Mouse (Mus musculus): ENCODE data around the gene Nip7. TPM values are rescaled to one million over a fixed set of nuclear protein-coding genes. Genes with fewer than 3 reads are reported as not detected.

The Nip7 gene
- total and polyA plus RNA-seq, 2 experiments from 2014 or later, result 40.1 to 68.2 TPM

GRCm38 (mm10) chr8:107108978-107109720, 52.5 kb downstream of the Nip7 start:
- no peak for TF ChIP-seq CTCF (IDR thresholded peaks at IDR 0.05; ENCODE audit: low read depth)
- H3K9me3 ChIP-seq (ENCODE audit: low read length), result no peaks in the 10 kb centered on the region
- no peak overlapping the region for H3K4me3 ChIP-seq (ENCODE audit: low read depth, low read length)
- DNase-seq (no peak), ATAC-seq (no peak)
- no peaks in the 10 kb centered on the region; the same call in 1 of the 2 replicates for H3K4me1 ChIP-seq (ENCODE audit: insufficient read depth)
- H3K9ac ChIP-seq, result no peak overlapping the region
- H3K27ac ChIP-seq (ENCODE audit: low read depth, low read length), result no peak overlapping the region
- H3K4me2 ChIP-seq (ENCODE audit: low read depth), result no peak overlapping the region
- H3K27me3 ChIP-seq (ENCODE audit: insufficient read depth, low read length), result no peaks in the 10 kb centered on the region
- 70% methylated on average over 23 of the region's 23 CpGs for WGBS
- H3K36me3 ChIP-seq (ENCODE audit: insufficient read depth), result no peaks in the 10 kb centered on the region

GRCm38 (mm10) chr8:107109816-107110435, 53.2 kb downstream of the Nip7 start:
- Histone ChIP-seq H3K27ac (ENCODE audit: low read depth, low read length) (no peak overlapping the region), H3K9me3 (ENCODE audit: low read length) (no peaks in the 10 kb centered on the region), H3K27me3 (ENCODE audit: insufficient read depth, low read length) (no peaks in the 10 kb centered on the region), H3K36me3 (ENCODE audit: insufficient read depth) (no peaks in the 10 kb centered on the region), H3K9ac (no peak overlapping the region), H3K4me3 (ENCODE audit: low read depth, low read length) (no peak overlapping the region), H3K4me2 (ENCODE audit: low read depth) (no peak overlapping the region), H3K4me1 (ENCODE audit: insufficient read depth) (no peaks in the 10 kb centered on the region; the same call in 1 of the 2 replicates)
- no peak for ATAC-seq
- no peak for TF ChIP-seq CTCF (IDR thresholded peaks at IDR 0.05; ENCODE audit: low read depth)
- no peak for DNase-seq
- 88% methylated on average over 5 of the region's 5 CpGs for WGBS

Small RNAs within 50 kb of the gene (microRNA-seq; reads per million reads assigned to microRNA genes)
- gene Mir7075, result 2.3 to 3.1 reads per million in 2 experiments

Other genes with a start within 250 kb of the Nip7 start
- gene Has3, start 186.6 kb upstream of the Nip7 start, total RNA-seq (2014; rRNA removed), result 18.1 and 19.7 TPM in 2 replicates
- gene Has3, start 186.6 kb upstream of the Nip7 start, polyA plus RNA-seq (2015; fragmentation: Nextera tagmentation; extraction: Ambion mirVana), result 0.77 and 0.86 TPM in 2 replicates
- 22.2 and 23.2 TPM in 2 replicates for gene Utp4, start 163.2 kb upstream of the Nip7 start, total RNA-seq (2014; rRNA removed)
- gene Utp4, start 163.2 kb upstream of the Nip7 start, polyA plus RNA-seq (2015; fragmentation: Nextera tagmentation; extraction: Ambion mirVana), result 26.9 and 30.4 TPM in 2 replicates
- gene Sntb2, start 121.1 kb upstream of the Nip7 start, total RNA-seq (2014; rRNA removed), result 6.1 and 6.9 TPM in 2 replicates
- gene Sntb2, start 121.1 kb upstream of the Nip7 start, polyA plus RNA-seq (2015; fragmentation: Nextera tagmentation; extraction: Ambion mirVana), result 1.7 and 3.0 TPM in 2 replicates
- gene Vps4a, start 25.7 kb upstream of the Nip7 start, total RNA-seq (2014; rRNA removed), result 142 and 145 TPM in 2 replicates
- gene Vps4a, start 25.7 kb upstream of the Nip7 start, polyA plus RNA-seq (2015; fragmentation: Nextera tagmentation; extraction: Ambion mirVana), result 174 TPM in 2 replicates
- 34.4 and 37.2 TPM in 2 replicates for gene Pdf, start 8.3 kb upstream of the Nip7 start, total RNA-seq (2014; rRNA removed)
- 26.1 and 32.1 TPM in 2 replicates for gene Pdf, start 8.3 kb upstream of the Nip7 start, polyA plus RNA-seq (2015; fragmentation: Nextera tagmentation; extraction: Ambion mirVana)
- 42.2 and 61.3 TPM in 2 replicates for gene Cog8, start 188 bp upstream of the Nip7 start, total RNA-seq (2014; rRNA removed)
- gene Cog8, start 188 bp upstream of the Nip7 start, polyA plus RNA-seq (2015; fragmentation: Nextera tagmentation; extraction: Ambion mirVana), result 27.8 and 33.2 TPM in 2 replicates
- gene Tmed6, start 8.8 kb downstream of the Nip7 start, total RNA-seq (2014; rRNA removed), result not detected in 2 replicates
- gene Tmed6, start 8.8 kb downstream of the Nip7 start, polyA plus RNA-seq (2015; fragmentation: Nextera tagmentation; extraction: Ambion mirVana), result not detected in 2 replicates
- 28.9 and 31.2 TPM in 2 replicates for gene Terf2, start 39.7 kb downstream of the Nip7 start, total RNA-seq (2014; rRNA removed)
- 18.9 and 24.2 TPM in 2 replicates for gene Terf2, start 39.7 kb downstream of the Nip7 start, polyA plus RNA-seq (2015; fragmentation: Nextera tagmentation; extraction: Ambion mirVana)
- gene Cyb5b, start 93.8 kb downstream of the Nip7 start, total RNA-seq (2014; rRNA removed), result 105 and 127 TPM in 2 replicates
- 71.4 and 88.6 TPM in 2 replicates for gene Cyb5b, start 93.8 kb downstream of the Nip7 start, polyA plus RNA-seq (2015; fragmentation: Nextera tagmentation; extraction: Ambion mirVana)
- gene Nfat5, start 236.6 kb downstream of the Nip7 start, total RNA-seq (2014; rRNA removed), result 13.5 and 22.1 TPM in 2 replicates
- 1.2 and 4.2 TPM in 2 replicates for gene Nfat5, start 236.6 kb downstream of the Nip7 start, polyA plus RNA-seq (2015; fragmentation: Nextera tagmentation; extraction: Ambion mirVana)